Mouse (Mus musculus): ENCODE measurements around the gene Cacna1c. TPM values are rescaled to one million over a fixed set of nuclear protein-coding genes. Genes with fewer than 3 reads are reported as not detected.
A peak's percentile ranks its signal among the peaks of the same experiment; 100 is the strongest.

The Cacna1c gene
- polyA plus RNA-seq, 1 experiment: 19.1 TPM

DNA sequence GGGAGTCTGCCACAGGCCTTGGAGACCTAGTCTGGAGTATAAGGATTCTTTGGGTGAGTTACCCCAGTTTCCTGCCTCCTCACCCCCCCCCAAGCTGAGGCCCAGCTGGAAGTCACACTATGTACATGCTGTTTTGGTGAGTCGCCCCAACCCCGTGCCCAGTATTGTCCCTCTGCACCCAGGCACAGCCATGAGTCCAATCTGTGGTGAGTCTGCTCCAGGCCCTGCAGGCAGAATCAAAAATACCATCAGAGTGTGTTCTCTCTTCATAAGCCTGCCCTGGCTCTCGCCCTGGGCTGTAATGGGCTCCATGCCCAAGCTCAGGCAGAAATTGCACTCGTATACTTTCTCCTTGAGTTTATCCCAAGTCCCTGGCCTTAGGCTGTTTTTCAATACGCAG, 374.7 kb downstream of the Cacna1c start:
- DNase-seq (ENCODE audit: low read depth): no peak
- TF ChIP-seq CTCF (IDR thresholded peaks at IDR 0.05; ENCODE audit: borderline replicate concordance, extremely low read depth, insufficient read depth, insufficient read length) (no peak), POLR2A (IDR thresholded peaks at IDR 0.05; ENCODE audit: borderline replicate concordance, extremely low read depth, insufficient read depth, insufficient read length, poor library complexity, severe bottlenecking) (no peak)

DNA sequence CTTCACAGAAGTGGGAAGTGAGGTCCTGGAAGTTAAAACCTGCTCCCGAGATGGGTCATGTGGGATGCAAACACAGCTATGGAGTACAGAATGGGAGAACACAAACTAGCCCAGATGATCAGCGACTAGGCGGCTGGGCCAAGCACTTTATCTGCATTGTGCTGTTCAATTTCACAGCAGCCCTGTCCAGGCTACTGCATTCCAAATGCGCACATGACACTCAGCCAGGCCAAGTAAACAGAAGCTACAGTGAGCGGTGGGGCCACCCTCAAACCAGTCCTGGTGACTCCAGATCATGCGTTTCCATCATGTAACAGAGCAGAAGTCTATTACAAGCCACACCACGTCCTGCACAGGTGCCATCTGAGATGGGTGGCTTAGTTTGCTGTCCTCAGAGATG, 376.6 kb downstream of the Cacna1c start:
- TF ChIP-seq CTCF (IDR thresholded peaks at IDR 0.05; ENCODE audit: borderline replicate concordance, extremely low read depth, insufficient read depth, insufficient read length): no peak
- no peak for TF ChIP-seq POLR2A (IDR thresholded peaks at IDR 0.05; ENCODE audit: borderline replicate concordance, extremely low read depth, insufficient read depth, insufficient read length, poor library complexity, severe bottlenecking)
- no peak for DNase-seq (ENCODE audit: low read depth)

DNA sequence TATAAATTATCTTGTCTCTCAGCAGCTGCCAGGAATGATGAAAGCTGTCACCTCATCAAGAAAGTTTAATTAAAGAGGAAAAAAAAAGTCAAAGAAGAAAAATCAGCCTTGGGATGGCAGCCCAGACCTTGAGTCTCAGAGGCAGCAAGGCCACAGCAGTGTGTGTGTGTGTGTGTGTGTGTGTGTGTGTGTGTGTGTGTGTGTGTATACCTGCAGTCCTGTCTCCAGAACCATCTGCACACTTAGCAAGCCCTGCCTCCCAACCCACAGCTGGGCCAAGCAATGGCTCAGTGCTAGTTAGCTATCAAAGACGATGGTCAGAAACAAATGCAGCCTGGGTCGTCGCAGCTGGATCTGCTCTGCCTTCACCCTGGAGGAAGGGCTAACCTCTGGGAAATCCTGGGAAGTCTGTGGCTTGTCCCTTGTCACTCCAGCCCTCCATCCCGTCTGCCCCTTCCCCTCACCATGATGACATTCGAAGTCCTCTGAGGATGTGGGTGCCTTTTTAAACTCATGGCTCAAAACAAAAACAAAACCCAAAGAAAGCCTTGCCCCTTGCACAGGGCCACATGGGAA, 378.2 kb downstream of the Cacna1c start:
- no peak for TF ChIP-seq POLR2A (IDR thresholded peaks at IDR 0.05; ENCODE audit: borderline replicate concordance, extremely low read depth, insufficient read depth, insufficient read length, poor library complexity, severe bottlenecking)
- TF ChIP-seq CTCF (IDR thresholded peaks at IDR 0.05; ENCODE audit: borderline replicate concordance, extremely low read depth, insufficient read depth, insufficient read length): no peak
- DNase-seq (ENCODE audit: low read depth): no peak

DNA sequence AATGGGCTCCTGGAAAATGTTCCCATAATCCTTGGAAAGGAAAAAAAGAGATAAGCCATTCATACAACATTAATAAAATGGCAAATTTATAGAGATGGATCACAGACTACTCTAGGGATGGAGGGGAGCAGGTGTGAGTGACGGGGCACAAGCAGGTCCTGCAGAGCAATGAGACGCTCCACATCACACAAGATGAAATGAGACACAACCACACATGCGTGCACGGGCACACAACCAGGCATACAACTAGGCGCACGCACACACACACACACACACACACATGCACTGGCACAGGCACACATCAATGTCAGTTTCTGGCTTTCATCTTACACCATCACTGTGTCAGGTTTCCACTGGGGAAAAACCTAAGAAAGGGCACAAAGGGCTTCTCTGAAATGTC, 380.0 kb downstream of the Cacna1c start:
- no peak for DNase-seq (ENCODE audit: low read depth)
- no peak for TF ChIP-seq POLR2A (IDR thresholded peaks at IDR 0.05; ENCODE audit: borderline replicate concordance, extremely low read depth, insufficient read depth, insufficient read length, poor library complexity, severe bottlenecking)

DNA sequence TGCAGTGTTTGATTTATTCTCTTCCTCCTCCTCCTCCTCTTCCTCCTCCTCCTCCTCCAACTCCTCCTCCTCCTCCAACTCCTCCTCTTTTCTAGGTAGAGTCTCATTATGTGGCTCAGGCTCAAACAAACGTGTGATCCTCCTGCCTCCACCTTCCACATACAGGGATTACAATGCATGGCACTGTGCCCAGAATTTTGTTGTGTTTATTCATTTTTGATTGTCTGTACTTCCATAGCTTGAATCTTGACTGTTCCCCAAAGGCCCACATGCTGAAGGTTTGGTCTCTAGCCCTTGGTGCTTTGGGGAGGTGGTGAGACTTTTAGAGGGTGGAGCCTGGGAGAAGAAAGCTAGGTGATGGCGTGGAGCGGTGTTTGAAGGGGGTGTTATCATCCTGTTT, 383.7 kb downstream of the Cacna1c start:
- TF ChIP-seq CTCF (IDR thresholded peaks at IDR 0.05; ENCODE audit: borderline replicate concordance, extremely low read depth, insufficient read depth, insufficient read length) (no peak), POLR2A (IDR thresholded peaks at IDR 0.05; ENCODE audit: borderline replicate concordance, extremely low read depth, insufficient read depth, insufficient read length, poor library complexity, severe bottlenecking) (no peak)
- DNase-seq (ENCODE audit: low read depth): no peak

DNA sequence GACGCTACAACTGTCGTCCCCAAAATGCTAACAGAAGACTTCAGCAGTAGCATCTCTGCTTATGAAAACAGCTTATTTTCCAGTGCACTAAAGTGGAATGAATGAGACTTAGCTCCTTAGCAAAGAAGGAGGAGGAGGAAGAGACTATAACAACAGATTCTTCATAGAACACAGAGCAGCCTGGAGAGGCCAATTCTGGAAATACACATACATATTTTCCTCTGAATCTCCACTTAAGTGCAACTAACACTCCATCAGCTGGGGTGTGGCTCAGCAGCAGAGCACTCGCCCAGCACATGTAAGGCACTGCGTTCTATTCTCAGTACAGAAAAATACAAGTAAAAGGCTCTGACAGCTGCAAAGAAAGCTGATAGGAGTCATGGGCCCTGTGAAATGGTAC, 384.2 kb downstream of the Cacna1c start:
- no peak for DNase-seq (ENCODE audit: low read depth)
- TF ChIP-seq POLR2A (IDR thresholded peaks at IDR 0.05; ENCODE audit: borderline replicate concordance, extremely low read depth, insufficient read depth, insufficient read length, poor library complexity, severe bottlenecking): no peak
- no peak for TF ChIP-seq CTCF (IDR thresholded peaks at IDR 0.05; ENCODE audit: borderline replicate concordance, extremely low read depth, insufficient read depth, insufficient read length)

DNA sequence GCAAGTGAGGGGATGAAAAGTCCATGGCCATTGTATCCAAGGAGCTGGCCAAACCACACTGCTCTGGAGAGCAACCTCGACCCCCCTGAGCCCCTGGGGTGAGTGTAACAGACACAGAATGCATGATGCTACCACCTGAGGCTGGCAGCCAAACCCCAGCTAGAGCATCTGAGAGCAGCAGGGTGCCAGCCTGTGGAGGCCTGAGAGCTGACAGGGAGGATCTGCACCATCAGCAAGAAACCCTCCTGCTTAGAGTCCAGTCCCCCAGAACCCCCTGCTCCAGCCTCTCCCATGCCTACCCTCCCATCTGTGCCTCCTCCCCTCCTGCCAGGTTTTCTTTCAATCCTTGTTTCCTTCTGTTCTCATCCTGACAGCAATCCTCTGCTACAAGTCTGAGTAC, 385.4 kb downstream of the Cacna1c start:
- TF ChIP-seq CTCF (IDR thresholded peaks at IDR 0.05; ENCODE audit: borderline replicate concordance, extremely low read depth, insufficient read depth, insufficient read length): no peak
- TF ChIP-seq POLR2A (IDR thresholded peaks at IDR 0.05; ENCODE audit: borderline replicate concordance, extremely low read depth, insufficient read depth, insufficient read length, poor library complexity, severe bottlenecking): no peak
- no peak for DNase-seq (ENCODE audit: low read depth)

DNA sequence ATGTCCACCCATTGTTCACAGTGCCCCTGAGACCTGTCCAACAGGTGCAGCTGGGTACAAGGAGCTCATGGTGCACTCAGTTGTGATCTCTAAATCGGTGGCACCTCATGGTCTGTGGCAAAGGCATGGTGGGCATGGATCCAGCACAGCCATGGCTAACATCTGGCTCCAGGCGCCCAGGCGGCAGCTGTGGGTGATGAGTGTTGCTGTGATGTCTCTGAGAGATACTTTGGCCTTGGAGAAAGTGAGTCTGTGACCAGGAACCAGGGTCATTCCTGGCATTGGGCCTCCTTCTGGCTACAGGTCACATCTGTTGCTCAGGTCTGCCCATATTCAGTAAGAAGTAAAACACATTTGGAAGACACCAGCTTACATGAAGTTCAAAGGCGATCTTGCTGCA, 391.1 kb downstream of the Cacna1c start:
- DNase-seq (ENCODE audit: low read depth): no peak
- no peak for TF ChIP-seq POLR2A (IDR thresholded peaks at IDR 0.05; ENCODE audit: borderline replicate concordance, extremely low read depth, insufficient read depth, insufficient read length, poor library complexity, severe bottlenecking)
- TF ChIP-seq CTCF (IDR thresholded peaks at IDR 0.05; ENCODE audit: borderline replicate concordance, extremely low read depth, insufficient read depth, insufficient read length): no peak

DNA sequence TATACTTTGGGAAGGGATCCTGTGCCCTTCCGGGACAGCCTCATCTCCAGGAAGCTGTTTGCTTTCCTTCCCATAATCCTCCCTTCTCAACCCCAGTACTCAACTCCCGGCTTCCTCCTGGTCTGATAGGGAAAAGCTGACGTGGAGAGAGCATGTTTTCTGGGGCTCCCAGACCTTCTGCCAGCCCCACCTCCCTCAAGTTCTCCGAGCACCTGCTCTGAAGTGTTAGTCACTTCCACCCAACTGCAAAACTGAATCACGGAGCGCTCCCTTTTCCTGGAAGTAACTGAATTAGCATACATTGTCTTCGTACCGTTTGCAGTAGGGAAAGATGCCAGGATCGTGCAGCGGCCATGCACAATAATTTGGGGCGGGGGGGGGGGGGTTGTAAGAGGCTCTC, 393.9 kb downstream of the Cacna1c start:
- peak; percentile 35 for DNase-seq (ENCODE audit: low read depth)
- TF ChIP-seq POLR2A (IDR thresholded peaks at IDR 0.05; ENCODE audit: borderline replicate concordance, extremely low read depth, insufficient read depth, insufficient read length, poor library complexity, severe bottlenecking) (no peak), CTCF (IDR thresholded peaks at IDR 0.05; ENCODE audit: borderline replicate concordance, extremely low read depth, insufficient read depth, insufficient read length) (no peak)

DNA sequence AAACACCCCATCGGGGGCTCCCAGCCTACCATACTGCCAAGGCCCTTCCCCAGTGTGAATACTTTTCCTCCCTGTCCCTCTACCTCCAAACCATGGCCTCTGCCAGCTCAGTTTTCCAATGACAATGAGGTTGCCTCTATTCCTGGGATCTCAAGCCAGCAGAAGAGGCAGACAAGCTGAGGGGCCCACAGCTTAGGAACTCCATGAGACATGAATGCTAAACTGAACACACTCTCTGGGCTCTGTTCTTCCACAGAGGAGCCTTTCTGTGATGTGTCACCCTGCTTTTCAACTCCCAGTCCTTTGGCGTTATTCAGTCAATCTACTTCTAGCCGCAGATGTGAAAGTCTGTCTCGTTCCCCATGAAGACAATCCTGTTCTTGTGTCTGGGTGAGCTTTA, 399.8 kb downstream of the Cacna1c start:
- DNase-seq (ENCODE audit: low read depth): peak; percentile 38
- TF ChIP-seq CTCF (IDR thresholded peaks at IDR 0.05; ENCODE audit: borderline replicate concordance, extremely low read depth, insufficient read depth, insufficient read length) (no peak), POLR2A (IDR thresholded peaks at IDR 0.05; ENCODE audit: borderline replicate concordance, extremely low read depth, insufficient read depth, insufficient read length, poor library complexity, severe bottlenecking) (no peak)

DNA sequence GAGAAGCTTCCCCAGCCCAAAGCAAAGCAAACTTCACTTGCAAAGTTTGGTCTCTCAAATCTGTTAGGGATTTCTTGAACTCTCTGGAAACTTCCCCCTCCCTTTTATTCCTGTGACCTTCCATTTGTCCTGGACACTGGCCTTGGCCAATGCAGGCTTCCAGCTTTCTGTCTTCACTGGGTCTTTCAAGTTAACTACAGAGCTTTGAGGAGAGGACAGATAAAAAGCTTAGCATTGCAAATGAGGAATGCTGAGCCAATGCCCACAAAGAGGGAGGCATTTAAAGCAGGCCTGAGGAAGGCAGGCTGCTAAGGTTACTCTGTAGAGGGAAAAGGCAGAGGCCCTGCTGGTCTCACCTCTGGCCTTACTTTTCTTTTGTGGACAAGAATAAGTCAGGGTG, 400.5 kb downstream of the Cacna1c start:
- DNase-seq (ENCODE audit: low read depth): no peak
- TF ChIP-seq POLR2A (IDR thresholded peaks at IDR 0.05; ENCODE audit: borderline replicate concordance, extremely low read depth, insufficient read depth, insufficient read length, poor library complexity, severe bottlenecking) (no peak), CTCF (IDR thresholded peaks at IDR 0.05; ENCODE audit: borderline replicate concordance, extremely low read depth, insufficient read depth, insufficient read length) (no peak)

DNA sequence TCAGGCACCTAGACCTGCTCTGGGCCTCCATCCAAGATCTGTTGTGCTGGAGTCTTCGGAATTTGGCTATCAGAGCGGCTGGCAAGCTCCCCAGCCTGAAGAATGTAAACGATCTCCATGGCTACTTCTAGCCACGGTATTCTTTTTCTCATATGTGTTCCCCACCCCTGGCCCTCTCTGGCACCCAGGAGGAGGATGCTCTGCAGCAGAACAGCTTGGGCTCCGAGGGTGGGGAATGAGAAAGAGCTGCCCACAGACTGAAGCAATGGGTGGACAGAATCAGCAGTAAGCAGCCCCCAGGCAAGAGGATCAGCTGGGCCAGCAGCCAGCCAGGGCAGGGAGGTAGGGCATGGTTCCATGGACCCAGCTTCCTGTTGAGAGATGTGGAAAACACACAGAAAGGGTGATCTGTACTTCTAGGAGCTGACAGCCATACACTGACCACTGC, 404.3 kb downstream of the Cacna1c start:
- no peak for TF ChIP-seq CTCF (IDR thresholded peaks at IDR 0.05; ENCODE audit: borderline replicate concordance, extremely low read depth, insufficient read depth, insufficient read length)
- TF ChIP-seq POLR2A (IDR thresholded peaks at IDR 0.05; ENCODE audit: borderline replicate concordance, extremely low read depth, insufficient read depth, insufficient read length, poor library complexity, severe bottlenecking): no peak
- peak; percentile 93 for DNase-seq (ENCODE audit: low read depth)
